Mouse (Mus musculus) erythroblast, adult 5-6 weeks (primary cell): ENCODE measurements around the gene Rapgef3. TPM values are rescaled to one million over a fixed set of nuclear protein-coding genes. Genes with fewer than 3 reads are reported as not detected.

Experiments
- ATAC-seq: replicated peaks from 2 replicates; pipeline ENCODE4 v1.8.0; 2016; ENCODE audit warnings: moderate number of reproducible peaks, mild to moderate bottlenecking, moderate TSS enrichment, inconsistent platforms; ENCODE audit not compliant: poor library complexity, low FRiP score, severe bottlenecking
- total RNA-seq, 2 experiments: library from RNA; stranded (forward) in 1 of 2; stranded (reverse) in 1 of 2; fragments of 150-400 nt in 1 of 2; fragments of 200-764, 138-1000 nt in 1 of 2; gene quantifications; 2 replicates each; pipeline versions ENCODE4 v1.2.3 to v1.2.4; 2015 to 2017; ENCODE audit warnings: low replicate concordance in 2 of 2

The Rapgef3 gene
- total RNA-seq, 2 experiments from 2014 or later = 2.3 TPM; not detected in 1

- no peak for ATAC-seq
These were observed 17.1 kb downstream of the Rapgef3 start for GRCm38 (mm10) chr15:97750697-97751096.

DNA sequence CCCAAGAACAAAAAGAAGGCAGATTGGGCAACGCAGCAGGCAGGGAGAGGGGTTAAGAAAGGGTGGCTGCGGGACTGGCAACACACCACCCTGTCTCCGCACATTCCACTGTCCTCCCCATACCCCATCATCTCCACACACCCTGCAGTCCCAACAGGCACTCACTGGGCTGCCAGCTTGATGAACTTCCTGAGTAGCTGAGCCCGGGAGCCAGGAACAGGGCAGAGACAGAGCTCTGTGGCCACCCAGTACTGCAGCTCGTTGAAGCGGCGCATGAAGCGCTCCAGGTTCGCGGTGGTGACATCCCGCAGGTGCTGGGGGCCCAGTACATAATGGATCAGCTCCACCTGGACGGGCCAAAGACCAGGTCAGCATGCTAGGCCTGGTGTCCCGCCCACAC lies 17.9 kb downstream of the Rapgef3 start:
- ATAC-seq = no peak

DNA sequence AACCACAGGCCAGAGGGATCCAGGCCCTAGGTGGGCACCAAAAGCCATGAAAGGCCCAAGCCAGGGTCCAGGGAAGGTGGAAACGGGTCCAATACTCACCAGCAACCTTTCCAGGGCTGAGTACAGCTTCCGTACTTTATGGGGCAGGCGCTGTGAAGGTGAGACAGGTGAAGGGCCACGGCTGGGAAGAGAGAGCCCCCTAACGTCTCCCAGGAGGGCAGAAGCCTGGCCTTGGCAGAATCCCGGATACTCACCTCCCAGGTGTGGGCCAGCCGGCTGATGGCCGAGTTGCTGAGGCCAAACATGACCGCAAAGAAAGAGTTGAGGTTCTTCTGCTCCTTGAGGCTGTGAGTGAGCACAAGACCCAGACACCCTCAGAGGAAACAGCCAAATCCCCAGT lies 18.4 kb downstream of the Rapgef3 start:
- ATAC-seq = no peak

DNA sequence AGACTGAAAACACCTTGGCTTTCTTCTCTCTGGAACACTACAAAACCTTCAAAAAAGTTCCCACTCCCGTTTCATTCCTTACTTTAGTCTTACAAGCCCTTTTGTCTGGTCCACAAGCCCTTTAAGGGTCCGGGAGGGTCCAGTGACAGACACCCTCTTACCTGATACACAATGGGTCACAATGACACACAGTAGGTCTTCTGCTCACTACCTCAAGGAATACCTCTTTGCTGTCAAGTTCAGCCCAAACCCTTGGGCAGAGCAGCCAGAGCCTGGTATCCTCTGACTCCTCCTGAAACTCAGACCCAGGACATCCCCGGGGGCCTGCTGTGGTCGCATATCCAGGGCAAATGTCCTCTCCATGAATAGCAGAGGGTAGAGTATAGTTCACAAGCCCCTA lies 18.8 kb downstream of the Rapgef3 start:
- no peak for ATAC-seq

- ATAC-seq = no peak
These were observed 19.5 kb downstream of the Rapgef3 start for GRCm38 (mm10) chr15:97748309-97748708.

DNA sequence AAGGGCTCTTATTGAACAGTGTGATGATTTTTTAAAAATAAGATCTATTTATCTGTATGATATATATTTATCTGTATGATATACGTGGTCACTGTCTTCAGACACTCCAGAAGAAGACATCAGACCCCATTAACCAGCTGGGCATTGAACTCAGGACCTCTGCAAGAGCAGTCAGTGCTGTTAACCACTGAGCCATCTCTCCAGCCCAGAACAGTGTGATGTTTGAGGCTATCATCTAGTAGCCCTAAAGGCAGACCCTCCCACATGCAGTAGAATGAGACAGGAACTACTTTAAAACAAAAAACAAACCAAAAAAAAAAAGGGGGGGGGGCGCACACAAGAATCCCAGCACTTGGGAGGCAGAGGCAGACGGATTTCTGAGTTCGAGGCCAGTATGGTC lies 20.3 kb downstream of the Rapgef3 start:
- no peak for ATAC-seq

- ATAC-seq = peak; percentile 53; the same call in 1 of the 2 replicates
These were observed 21.0 kb downstream of the Rapgef3 start for GRCm38 (mm10) chr15:97746748-97747147.

GRCm38 (mm10) chr15:97746278-97746677 lies 21.5 kb downstream of the Rapgef3 start:
- ATAC-seq = no peak

GRCm38 (mm10) chr15:97745331-97745730 lies 22.4 kb downstream of the Rapgef3 start:
- ATAC-seq = no peak

DNA sequence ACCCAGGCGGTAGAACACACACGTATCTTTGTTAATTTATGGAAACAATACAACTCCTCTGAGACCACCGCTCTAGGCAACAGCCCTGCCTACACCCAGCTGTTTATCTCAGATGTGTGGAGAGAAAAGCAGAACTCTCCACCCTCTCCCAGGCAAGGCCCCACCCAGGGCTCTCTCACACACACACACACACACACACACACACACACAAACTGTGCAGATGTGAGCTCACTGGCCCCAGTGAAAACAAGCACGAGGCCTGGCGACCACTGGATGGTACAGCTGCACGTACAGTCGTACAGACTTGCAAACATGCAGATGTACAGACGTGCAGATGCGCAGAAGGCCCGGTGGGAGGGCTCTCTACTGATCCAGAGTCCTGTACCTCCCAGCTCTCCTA lies 22.8 kb downstream of the Rapgef3 start:
- no peak for ATAC-seq

GRCm38 (mm10) chr15:97743961-97744525 lies 23.7 kb downstream of the Rapgef3 start:
- ATAC-seq = no peak

- no peak for ATAC-seq
These were observed 24.6 kb downstream of the Rapgef3 start for GRCm38 (mm10) chr15:97743210-97743609.

DNA sequence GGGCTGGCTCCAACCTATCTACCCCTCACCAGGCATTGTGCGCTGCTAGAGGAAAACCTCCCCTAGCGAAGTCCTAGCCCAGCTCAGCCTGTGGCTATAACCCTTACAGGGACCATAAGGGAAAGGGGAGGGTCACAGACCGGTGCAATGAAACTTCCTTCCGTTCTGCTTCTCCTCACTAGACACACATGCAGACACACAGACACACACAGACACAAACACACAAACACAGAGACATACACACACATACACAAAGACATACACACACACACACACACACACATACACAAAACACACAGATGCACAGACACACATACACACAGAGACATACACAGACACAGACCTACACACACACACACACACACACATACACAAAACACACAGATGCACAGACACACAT lies 25.2 kb downstream of the Rapgef3 start:
- ATAC-seq = no peak

GRCm38 (mm10) chr15:97742074-97742473 lies 25.7 kb downstream of the Rapgef3 start:
- no peak for ATAC-seq

DNA sequence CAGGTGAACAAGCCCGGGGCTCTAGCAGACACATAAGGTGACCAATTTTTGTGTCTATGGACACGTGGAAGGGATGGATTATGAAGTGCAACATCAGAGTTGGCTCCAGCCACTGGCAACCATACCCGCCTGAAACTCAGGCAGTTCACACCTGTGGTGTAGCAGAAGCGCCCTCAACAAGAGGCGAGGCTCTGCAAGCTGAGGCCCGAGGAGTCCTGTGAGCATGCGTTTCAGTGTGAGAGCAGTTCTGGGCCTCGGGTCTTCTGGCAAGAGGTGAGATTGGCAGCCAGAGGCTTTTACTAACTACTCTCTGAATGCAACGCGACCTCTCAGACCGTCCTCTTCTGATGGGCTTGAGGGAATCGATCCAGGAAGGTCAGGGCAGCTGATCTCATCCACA lies 26.1 kb downstream of the Rapgef3 start:
- no peak for ATAC-seq

DNA sequence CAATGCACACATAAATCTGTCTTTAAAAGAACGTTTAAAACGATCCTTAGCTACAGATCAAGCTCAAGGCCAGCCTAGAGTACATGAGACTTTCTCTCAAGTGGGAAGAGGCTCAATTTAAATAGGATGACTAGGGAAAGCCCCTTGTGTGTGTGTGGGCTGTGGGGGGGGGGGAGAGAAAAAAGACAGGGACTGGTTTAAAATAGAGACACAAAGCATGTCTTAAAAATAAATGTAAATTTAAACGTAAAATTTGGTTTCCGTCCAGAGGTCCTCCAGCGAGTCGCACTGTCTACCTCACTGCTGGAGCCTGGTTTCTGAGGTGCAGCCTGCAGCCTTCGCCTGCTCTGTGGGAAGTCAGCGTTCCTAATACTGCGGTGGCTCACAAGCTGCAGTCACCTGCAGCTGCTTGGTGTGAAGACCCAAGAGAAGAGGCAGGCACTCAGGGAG lies 27.5 kb downstream of the Rapgef3 start:
- ATAC-seq = no peak

DNA sequence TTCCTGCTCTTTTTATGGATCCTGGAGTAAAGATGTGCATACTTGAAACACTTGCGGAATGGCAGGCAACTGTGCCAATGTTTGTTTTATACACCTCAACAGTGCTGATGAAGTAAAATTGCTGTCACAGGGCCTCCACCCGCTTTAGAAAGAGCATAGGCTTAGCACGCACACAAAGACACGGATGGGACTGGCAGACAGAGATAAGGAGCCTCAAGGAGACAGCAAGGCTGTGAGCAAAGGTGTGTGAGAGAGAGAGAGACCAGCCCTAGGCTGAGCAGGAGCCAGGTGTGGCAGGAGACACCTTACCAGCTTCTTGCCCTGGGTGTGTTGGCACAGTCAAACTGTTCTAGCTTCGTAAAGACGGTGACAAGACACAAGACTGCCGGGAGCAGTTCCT lies 28.8 kb downstream of the Rapgef3 start:
- no peak for ATAC-seq

DNA sequence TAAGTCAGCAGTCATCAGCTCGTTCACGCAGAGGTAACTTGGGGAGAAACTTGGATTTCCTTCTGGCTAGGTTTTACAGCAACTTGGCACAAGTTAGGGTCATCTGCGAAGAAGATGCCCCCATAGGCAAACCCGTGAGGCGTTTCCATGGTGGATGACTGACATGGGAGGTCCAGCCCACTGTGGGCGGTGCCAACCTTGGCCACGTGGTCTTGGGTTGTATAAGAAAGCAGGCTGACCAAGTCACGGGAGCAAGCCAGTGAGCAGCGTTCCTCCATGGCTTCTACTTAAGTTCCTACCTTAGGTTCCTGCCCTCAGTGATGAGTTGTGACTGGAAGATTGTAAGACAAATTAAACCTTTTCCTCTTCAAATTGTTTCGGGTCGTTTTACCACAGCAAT lies 35.8 kb downstream of the Rapgef3 start:
- ATAC-seq = no peak

DNA sequence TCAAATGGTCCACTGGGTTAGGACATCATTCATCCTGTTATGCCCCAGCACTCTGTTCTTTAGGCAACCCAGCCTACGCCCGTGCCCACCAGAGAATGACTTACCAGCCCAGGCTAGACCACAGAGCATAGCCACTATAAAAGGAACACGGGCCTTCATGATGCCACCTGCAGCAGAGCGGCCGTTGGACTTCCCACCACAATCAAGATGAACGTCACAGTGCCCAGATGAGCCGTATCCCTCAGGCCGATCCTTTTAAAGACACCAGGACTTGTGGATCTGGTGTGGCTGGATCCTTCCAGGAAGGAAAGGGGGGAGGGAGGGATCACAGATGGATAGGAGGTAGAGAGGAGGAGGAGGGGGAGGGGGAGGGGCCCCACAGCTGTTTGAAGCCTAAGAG lies 36.7 kb downstream of the Rapgef3 start, which contains the start of gene Endou:
Endou (minus strand) TSS at position 229 of the 400 bp plus-strand sequence.
- ATAC-seq = no peak

DNA sequence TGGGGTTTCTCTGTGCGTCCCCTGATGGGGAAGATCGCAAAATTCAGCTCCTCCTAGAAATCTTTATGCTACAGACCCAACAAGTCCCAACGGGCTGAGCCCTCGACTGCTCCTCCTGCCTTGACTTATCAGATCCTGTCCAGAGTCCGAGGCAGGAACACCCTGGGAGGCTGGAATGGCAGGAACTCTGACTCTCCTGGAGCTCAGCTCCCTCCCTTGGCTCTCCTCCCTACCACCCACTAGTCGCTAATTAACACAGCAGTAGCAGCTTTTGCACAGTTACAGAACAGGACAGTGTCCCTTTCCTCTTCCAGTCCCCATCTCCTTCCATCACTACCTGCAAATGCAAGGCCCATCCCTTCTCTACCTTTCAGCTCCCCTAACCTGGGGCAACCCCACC lies 37.4 kb downstream of the Rapgef3 start:
- no peak for ATAC-seq

GRCm38 (mm10) chr15:97728804-97729203 lies 39.0 kb downstream of the Rapgef3 start:
- no peak for ATAC-seq

GRCm38 (mm10) chr15:97728394-97728793 lies 39.4 kb downstream of the Rapgef3 start:
- ATAC-seq = no peak
